Mouse (Mus musculus) MEL (cell line): ENCODE measurements around the gene Cmya5. TPM values are rescaled to one million over a fixed set of nuclear protein-coding genes. Genes with fewer than 3 reads are reported as not detected.
A peak's percentile ranks its signal among the peaks of the same experiment; 100 is the strongest.

Source experiments
- DNase-seq: peaks from one replicate; pipeline ENCODE4 v3.0.0; 2011; ENCODE audit warnings: low read depth, low spot score
- H3K27ac ChIP-seq: 2 replicates; pipeline ENCODE4 v1.5.1; 2012; ENCODE audit warnings: low read depth, mild to moderate bottlenecking, control low read depth, low read length, moderate library complexity; ENCODE audit not compliant: control insufficient read depth
- H3K27me3 ChIP-seq, 2 experiments: fragments of 150-350 bp in 1 of 2; sonication (generic) in 1 of 2; 2 replicates each; pipeline ENCODE4 v1.6.1; 2012; ENCODE audit warnings: low read length in 2 of 2, mild to moderate bottlenecking in 2 of 2, improper control_type of control experiment in 1 of 2, moderate library complexity in 1 of 2; ENCODE audit not compliant: insufficient read depth in 2 of 2, control insufficient read depth in 1 of 2
- H3K36me3 ChIP-seq, 2 experiments: 2 replicates each; pipeline ENCODE4 v1.6.1; 2012 to 2014; ENCODE audit warnings: low read length in 2 of 2, improper control_type of control experiment in 1 of 2, inconsistent platforms in 1 of 2, mild to moderate bottlenecking in 1 of 2; ENCODE audit not compliant: insufficient read depth in 2 of 2, control insufficient read depth in 1 of 2
- H3K4me1 ChIP-seq, 2 experiments: fragments of 150-350 bp in 1 of 2; sonication (generic) in 1 of 2; 2 replicates each; pipeline ENCODE4 v1.6.1; 2012; ENCODE audit warnings: low read length in 2 of 2, improper control_type of control experiment in 1 of 2, mild to moderate bottlenecking in 1 of 2; ENCODE audit not compliant: insufficient read depth in 2 of 2, control insufficient read depth in 1 of 2
- H3K4me3 ChIP-seq, 2 experiments: fragments of 150-350 bp in 1 of 2; sonication (generic) in 1 of 2; 2 replicates each; pipeline ENCODE4 v1.5.1; 2012; ENCODE audit warnings: low read depth in 2 of 2, low read length in 2 of 2, mild to moderate bottlenecking in 2 of 2, moderate library complexity in 2 of 2, control low read depth in 1 of 2, improper control_type of control experiment in 1 of 2; ENCODE audit not compliant: control insufficient read depth in 1 of 2, insufficient read depth in 1 of 2
- H3K79me2 ChIP-seq: 2 replicates; pipeline ENCODE4 v1.6.1; 2012; ENCODE audit warnings: mild to moderate bottlenecking, low read length, moderate library complexity; ENCODE audit not compliant: control insufficient read depth, poor library complexity, insufficient read depth
- H3K9ac ChIP-seq: 2 replicates; pipeline ENCODE4 v1.6.1; 2012; ENCODE audit warnings: low read depth, mild to moderate bottlenecking, control low read depth, low read length, moderate library complexity; ENCODE audit not compliant: control insufficient read depth, poor library complexity, severe bottlenecking
- H3K9me3 ChIP-seq: fragments of 150-350 bp; sonication (generic); replicated peaks from 2 replicates; pipeline ENCODE4 v1.6.1; 2012; ENCODE audit warnings: mild to moderate bottlenecking, low read length, improper control_type of control experiment, moderate library complexity; ENCODE audit not compliant: insufficient read depth
- BHLHE40 ChIP-seq: IDR thresholded peaks from 2 replicates; pipeline ENCODE4 v1.6.1; 2012; ENCODE audit warnings: low read depth, mild to moderate bottlenecking, inconsistent platforms, low read length, improper control_type of control experiment, borderline replicate concordance
- CHD1 ChIP-seq: IDR thresholded peaks from 2 replicates; pipeline ENCODE4 v1.6.1; 2012; ENCODE audit warnings: low read depth, mild to moderate bottlenecking, inconsistent platforms, low read length, improper control_type of control experiment
- CHD2 ChIP-seq: IDR thresholded peaks from 2 replicates; pipeline ENCODE4 v1.6.1; 2011; ENCODE audit warnings: low read length, improper control_type of control experiment
- CTCF ChIP-seq, 3 experiments: IDR thresholded peaks in 2 of 3; conservative IDR thresholded peaks in 1 of 3; 2 replicates each; pipeline ENCODE4 v1.5.1; 2011 to 2012; ENCODE audit warnings: low read length in 3 of 3, low read depth in 2 of 3, mild to moderate bottlenecking in 2 of 3, improper control_type of control experiment in 1 of 3, inconsistent platforms in 1 of 3, mixed read lengths in 1 of 3, moderate library complexity in 1 of 3; ENCODE audit not compliant: control insufficient read depth in 1 of 3, insufficient read depth in 1 of 3, poor library complexity in 1 of 3, severe bottlenecking in 1 of 3
- E2F4 ChIP-seq: IDR thresholded peaks from 2 replicates; pipeline ENCODE4 v1.6.1; 2011; ENCODE audit warnings: low read depth, low read length, improper control_type of control experiment, borderline replicate concordance
- ELF1 ChIP-seq: IDR thresholded peaks from 2 replicates; pipeline ENCODE4 v1.6.1; 2014; ENCODE audit warnings: low read depth, mild to moderate bottlenecking, inconsistent platforms, low read length, improper control_type of control experiment, moderate library complexity
- EP300 ChIP-seq, 2 experiments: IDR thresholded peaks; 2 replicates each; pipeline ENCODE4 v1.6.1; 2011; ENCODE audit warnings: improper control_type of control experiment in 2 of 2, low read length in 2 of 2, low read depth in 1 of 2, mild to moderate bottlenecking in 1 of 2
- ETS1 ChIP-seq: IDR thresholded peaks from 2 replicates; pipeline ENCODE4 v1.6.1; 2012; ENCODE audit warnings: low read depth, mild to moderate bottlenecking, inconsistent platforms, low read length, improper control_type of control experiment, moderate library complexity
- GABPA ChIP-seq: IDR thresholded peaks from 2 replicates; pipeline ENCODE4 v1.6.1; 2012; ENCODE audit warnings: low read depth, mild to moderate bottlenecking, inconsistent platforms, low read length, improper control_type of control experiment, moderate library complexity
- GATA1 ChIP-seq: IDR thresholded peaks from 2 replicates; pipeline ENCODE4 v1.6.1; 2011; ENCODE audit warnings: low read depth, low read length, improper control_type of control experiment
- HCFC1 ChIP-seq: IDR thresholded peaks from 2 replicates; pipeline ENCODE4 v1.6.1; 2012; ENCODE audit warnings: low read depth, mild to moderate bottlenecking, inconsistent platforms, low read length, improper control_type of control experiment, moderate library complexity
- JUND ChIP-seq: IDR thresholded peaks from 2 replicates; pipeline ENCODE4 v1.6.1; 2011; ENCODE audit warnings: low read depth, mild to moderate bottlenecking, improper control_type of control experiment, low read length
- KAT2A ChIP-seq: conservative IDR thresholded peaks from 2 replicates; pipeline ENCODE4 v1.6.1; 2012; ENCODE audit warnings: low read depth, low read length, improper control_type of control experiment, inconsistent platforms
- MAFK ChIP-seq: IDR thresholded peaks from 2 replicates; pipeline ENCODE4 v1.6.1; 2011; ENCODE audit warnings: low read depth, mild to moderate bottlenecking, low read length, improper control_type of control experiment, borderline replicate concordance
- MAZ ChIP-seq: IDR thresholded peaks from 2 replicates; pipeline ENCODE4 v1.6.1; 2012; ENCODE audit warnings: low read depth, mild to moderate bottlenecking, inconsistent platforms, low read length, improper control_type of control experiment
- MEF2A ChIP-seq: IDR thresholded peaks from 2 replicates; pipeline ENCODE4 v1.6.1; 2014; ENCODE audit warnings: low read depth, mild to moderate bottlenecking, inconsistent platforms, low read length, improper control_type of control experiment; ENCODE audit not compliant: poor library complexity, insufficient replicate concordance, severe bottlenecking; ENCODE audit errors: extremely low read depth
- MXI1 ChIP-seq: IDR thresholded peaks from 2 replicates; pipeline ENCODE4 v1.6.1; 2011; ENCODE audit warnings: mild to moderate bottlenecking, low read depth, low read length, improper control_type of control experiment
- MYB ChIP-seq: IDR thresholded peaks from 2 replicates; pipeline ENCODE4 v1.6.1; 2011; ENCODE audit warnings: mild to moderate bottlenecking, low read depth, low read length, improper control_type of control experiment
- NELFE ChIP-seq: IDR thresholded peaks from 2 replicates; pipeline ENCODE4 v1.6.1; 2011; ENCODE audit warnings: low read depth, low read length, improper control_type of control experiment
- NRF1 ChIP-seq: IDR thresholded peaks from 2 replicates; pipeline ENCODE4 v1.6.1; 2014; ENCODE audit warnings: low read depth, mild to moderate bottlenecking, inconsistent platforms, low read length, improper control_type of control experiment, moderate library complexity; ENCODE audit not compliant: poor library complexity, insufficient read depth, severe bottlenecking
- POLR2A ChIP-seq, 2 experiments: IDR thresholded peaks; 2 replicates each; pipeline ENCODE4 v1.6.1; 2011 to 2012; ENCODE audit warnings: low read length in 2 of 2, mild to moderate bottlenecking in 2 of 2, control low read depth in 1 of 2, improper control_type of control experiment in 1 of 2, low read depth in 1 of 2, moderate library complexity in 1 of 2; ENCODE audit not compliant: control insufficient read depth in 1 of 2, insufficient read depth in 1 of 2, poor library complexity in 1 of 2
- POLR2AphosphoS2 ChIP-seq: IDR thresholded peaks from 2 replicates; pipeline ENCODE4 v1.6.1; 2011; ENCODE audit warnings: low read length, improper control_type of control experiment
- POLR2AphosphoS5 ChIP-seq: IDR thresholded peaks from 2 replicates; pipeline ENCODE4 v1.6.1; 2012; ENCODE audit warnings: low read depth, borderline replicate concordance, mild to moderate bottlenecking, inconsistent platforms, low read length, moderate library complexity, mixed read lengths
- RAD21 ChIP-seq: IDR thresholded peaks from 2 replicates; pipeline ENCODE4 v1.6.1; 2011; ENCODE audit warnings: mild to moderate bottlenecking, low read depth, low read length, improper control_type of control experiment
- RCOR1 ChIP-seq: IDR thresholded peaks from 2 replicates; pipeline ENCODE4 v1.6.1; 2012; ENCODE audit warnings: low read depth, mild to moderate bottlenecking, inconsistent platforms, low read length, improper control_type of control experiment
- SMC3 ChIP-seq: IDR thresholded peaks from 2 replicates; pipeline ENCODE4 v1.6.1; 2011; ENCODE audit warnings: low read depth, low read length, improper control_type of control experiment
- TAL1 ChIP-seq: IDR thresholded peaks from 2 replicates; pipeline ENCODE4 v1.6.1; 2012; ENCODE audit warnings: mild to moderate bottlenecking, inconsistent platforms, low read length, moderate library complexity, mixed read lengths
- TBP ChIP-seq: IDR thresholded peaks from 2 replicates; pipeline ENCODE4 v1.8.0; 2011; ENCODE audit warnings: low read depth, low read length, improper control_type of control experiment
- TCF12 ChIP-seq: IDR thresholded peaks from 2 replicates; pipeline ENCODE4 v1.6.1; 2014; ENCODE audit warnings: low read depth, mild to moderate bottlenecking, inconsistent platforms, low read length, improper control_type of control experiment, moderate library complexity
- UBTF ChIP-seq: IDR thresholded peaks from 2 replicates; pipeline ENCODE4 v1.6.1; 2012; ENCODE audit warnings: low read depth, mild to moderate bottlenecking, inconsistent platforms, low read length, improper control_type of control experiment, moderate library complexity, borderline replicate concordance; ENCODE audit not compliant: insufficient read depth
- USF1 ChIP-seq: IDR thresholded peaks from 2 replicates; pipeline ENCODE4 v1.6.1; 2014; ENCODE audit warnings: low read depth, mild to moderate bottlenecking, inconsistent platforms, low read length, improper control_type of control experiment, moderate library complexity
- USF2 ChIP-seq, 2 experiments: IDR thresholded peaks; 2 replicates each; pipeline ENCODE4 v1.6.1; 2011 to 2012; ENCODE audit warnings: improper control_type of control experiment in 2 of 2, low read length in 2 of 2, borderline replicate concordance in 1 of 2, inconsistent platforms in 1 of 2, low read depth in 1 of 2, mild to moderate bottlenecking in 1 of 2; ENCODE audit not compliant: insufficient read depth in 1 of 2
- ZC3H11A ChIP-seq: IDR thresholded peaks from 2 replicates; pipeline ENCODE4 v1.6.1; 2012; ENCODE audit warnings: low read depth, mild to moderate bottlenecking, inconsistent platforms, low read length, improper control_type of control experiment
- ZKSCAN1 ChIP-seq: IDR thresholded peaks from 2 replicates; pipeline ENCODE4 v1.6.1; 2012; ENCODE audit warnings: low read depth, mild to moderate bottlenecking, inconsistent platforms, low read length, improper control_type of control experiment, moderate library complexity
- polyA plus RNA-seq, 2 experiments: library from polyadenylated mRNA; stranded (reverse) in 1 of 2; unstranded in 1 of 2; fragments of >175 nt in 1 of 2; fragments of >200 nt in 1 of 2; gene quantifications; 2 replicates each; pipeline versions ENCODE4 v1.2.1 to v1.2.4; 2012; ENCODE audit warnings: low replicate concordance in 2 of 2, low read depth in 1 of 2; ENCODE audit not compliant: insufficient read length in 2 of 2, insufficient read depth in 1 of 2, missing spikeins in 1 of 2
- total RNA-seq: library from RNA; depleted of rRNA; stranded (reverse); fragments of 300-350 nt; gene quantifications from 2 replicates; pipeline ENCODE4 v1.2.3, GENCODE M21; 2012

The Cmya5 gene
- total and polyA plus RNA-seq, 3 experiments, result under 0.01 TPM; not detected in 2

GRCm38 (mm10) chr13:93191831-93192645, 47.5 kb upstream of the Cmya5 start, which contains the start of gene Tent2:
TSS of gene Tent2 (minus strand) at chr13:93192385.
- Histone ChIP-seq H3K4me3 (peak within 1 kb of the TSS; percentile 80 to 100), H3K9me3 (no peaks in the 10 kb centered on the region), H3K9ac (peak within 1 kb of the TSS; percentile 99), H3K4me1 (peaks cover 6 to 10% of the 10 kb centered on the region in 2 experiments), H3K36me3 (peaks cover 0 to 23% of the 10 kb centered on the region in 2 experiments; a peak in 2 of 4 replicates), H3K27ac (peak within 1 kb of the TSS; percentile 79), H3K79me2 (peaks cover 33% of the 10 kb centered on the region), H3K27me3 (no peaks in the 10 kb centered on the region)
- peak; percentile 97 for DNase-seq
- TF ChIP-seq POLR2AphosphoS2 (peak; percentile 96), BHLHE40 (no peak), TCF12 (peak; percentile 70), MXI1 (no peak; the same call in 1 of the 2 replicates), USF1 (peak; percentile 74), NRF1 (peak; percentile 97), MYB (0 out of 2 replicates have a peak, but pooled peaks have one; percentile 22), JUND (no peak), CTCF (IDR thresholded peaks at IDR 0.05 in 2 of 3, conservative IDR thresholded peaks at IDR 0.05 in 1 of 3; ENCODE audit: control insufficient read depth in 1 of 3, insufficient read depth in 1 of 3, low read depth in 2 of 3, low read length in 3 of 3, poor library complexity in 1 of 3, severe bottlenecking in 1 of 3) (no peak), MAZ (peak; percentile 18; the same call in 1 of the 2 replicates), MEF2A (no peak), MAFK (no peak; the same call in 1 of the 2 replicates), USF2 (IDR thresholded peaks at IDR 0.05; ENCODE audit: borderline replicate concordance in 1 of 2, insufficient read depth in 1 of 2, low read depth in 1 of 2, low read length in 2 of 2) (no peak), EP300 (IDR thresholded peaks at IDR 0.05; ENCODE audit: low read depth in 1 of 2, low read length in 2 of 2) (0 out of 4 replicates have a peak, but pooled peaks of 1 of the 2 experiments have one; percentile 12), KAT2A (peak; percentile 95), TBP (peak; percentile 79), NELFE (peak; percentile 95), ZC3H11A (no peak), POLR2A (IDR thresholded peaks at IDR 0.05; ENCODE audit: control insufficient read depth in 1 of 2, insufficient read depth in 1 of 2, low read depth in 1 of 2, low read length in 2 of 2, poor library complexity in 1 of 2) (peak; percentile 89 to 93), POLR2AphosphoS5 (no peak), E2F4 (peak; percentile 66; the same call in 1 of the 2 replicates), CHD1 (0 out of 2 replicates have a peak, but pooled peaks have one; percentile 56), SMC3 (no peak), GABPA (no peak), TAL1 (no peak), UBTF (peak; percentile 79; the same call in 1 of the 2 replicates), ZKSCAN1 (no peak), GATA1 (no peak), CHD2 (peak; percentile 84), HCFC1 (peak; percentile 97), ETS1 (peak; percentile 67), ELF1 (peak; percentile 97), RCOR1 (peak; percentile 73; the same call in 1 of the 2 replicates), RAD21 (no peak)
